Mouse (Mus musculus): ENCODE results near the gene Fam222b. TPM values are rescaled to one million over a fixed set of nuclear protein-coding genes. Genes with fewer than 3 reads are reported as not detected.
"Not testable (repeated sequence)": the region's sequence is repeated elsewhere in the genome, so short reads cannot be mapped to it uniquely, and the experiment has no call there.

The Fam222b gene
- polyA plus RNA-seq, 1 experiment = 36.5 TPM

DNA sequence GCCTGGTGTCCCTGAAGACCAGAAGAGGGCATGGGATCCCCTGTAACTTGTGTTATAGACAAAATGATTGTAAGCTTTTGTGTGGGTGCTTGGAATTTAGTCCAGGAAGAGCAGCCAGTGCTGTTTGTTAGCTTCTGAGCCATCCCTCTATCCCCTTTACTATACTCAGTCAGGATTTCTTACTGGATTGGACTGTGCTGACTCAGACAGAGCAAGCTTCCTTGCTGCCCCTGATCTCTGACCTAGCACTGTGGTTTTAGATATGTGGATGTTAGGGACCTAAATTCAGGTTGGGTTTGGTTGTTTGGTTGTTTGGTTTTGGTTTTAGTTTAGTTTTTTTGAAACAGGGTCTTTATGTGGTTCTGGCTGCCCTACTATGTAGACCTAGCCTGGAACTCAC lies 24.0 kb downstream of the Fam222b start:
- DNase-seq (ENCODE audit: low read depth) = no peak
- no peak for TF ChIP-seq POLR2A (IDR thresholded peaks at IDR 0.05; ENCODE audit: borderline replicate concordance, extremely low read depth, insufficient read depth, insufficient read length, poor library complexity, severe bottlenecking)

DNA sequence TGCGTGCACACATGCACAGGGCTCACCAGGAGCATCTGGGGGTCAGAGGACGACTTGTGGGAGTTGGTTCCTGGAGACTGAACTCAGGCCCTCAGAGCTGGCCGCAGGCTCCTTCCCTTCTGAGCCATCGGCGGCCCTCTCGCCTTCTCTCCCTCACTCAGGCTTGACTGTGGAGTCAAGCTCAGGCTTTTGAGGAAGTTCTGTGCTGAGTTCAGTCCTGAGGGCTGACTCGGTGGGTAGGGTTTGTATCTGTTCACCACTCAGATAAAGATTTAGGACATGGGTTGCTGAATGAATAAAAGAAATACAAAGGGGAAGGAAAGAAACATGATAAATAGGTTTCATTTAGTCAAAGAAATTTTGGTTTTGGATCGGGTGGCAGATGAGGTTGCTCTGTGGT lies 25.4 kb downstream of the Fam222b start:
- DNase-seq (ENCODE audit: low read depth) = no peak
- TF ChIP-seq POLR2A (IDR thresholded peaks at IDR 0.05; ENCODE audit: borderline replicate concordance, extremely low read depth, insufficient read depth, insufficient read length, poor library complexity, severe bottlenecking) (no peak), CTCF (IDR thresholded peaks at IDR 0.05; ENCODE audit: borderline replicate concordance, extremely low read depth, insufficient read depth, insufficient read length) (no peak)

DNA sequence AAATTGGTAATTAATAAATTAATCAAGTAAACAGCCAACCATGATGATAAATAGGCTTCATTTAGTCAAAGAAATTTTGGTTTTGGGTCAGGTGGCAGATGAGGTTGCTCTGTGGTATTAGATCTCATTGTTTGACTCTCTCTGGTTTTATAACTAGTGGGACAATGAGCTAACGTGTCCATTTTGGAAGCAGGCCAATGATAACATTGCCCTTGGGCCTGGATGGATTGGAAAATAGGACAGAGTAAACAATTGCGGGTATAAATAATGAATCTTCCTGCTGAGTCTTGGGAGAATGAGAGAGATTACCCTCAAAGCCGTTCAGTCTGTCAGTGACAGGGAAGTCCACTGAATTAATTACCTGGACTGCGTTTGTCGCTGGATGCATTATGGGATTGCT lies 26.7 kb downstream of the Fam222b start:
- peak; percentile 45 for DNase-seq (ENCODE audit: low read depth)
- TF ChIP-seq CTCF (IDR thresholded peaks at IDR 0.05; ENCODE audit: borderline replicate concordance, extremely low read depth, insufficient read depth, insufficient read length) = no peak
- TF ChIP-seq POLR2A (IDR thresholded peaks at IDR 0.05; ENCODE audit: borderline replicate concordance, extremely low read depth, insufficient read depth, insufficient read length, poor library complexity, severe bottlenecking) = no peak

DNA sequence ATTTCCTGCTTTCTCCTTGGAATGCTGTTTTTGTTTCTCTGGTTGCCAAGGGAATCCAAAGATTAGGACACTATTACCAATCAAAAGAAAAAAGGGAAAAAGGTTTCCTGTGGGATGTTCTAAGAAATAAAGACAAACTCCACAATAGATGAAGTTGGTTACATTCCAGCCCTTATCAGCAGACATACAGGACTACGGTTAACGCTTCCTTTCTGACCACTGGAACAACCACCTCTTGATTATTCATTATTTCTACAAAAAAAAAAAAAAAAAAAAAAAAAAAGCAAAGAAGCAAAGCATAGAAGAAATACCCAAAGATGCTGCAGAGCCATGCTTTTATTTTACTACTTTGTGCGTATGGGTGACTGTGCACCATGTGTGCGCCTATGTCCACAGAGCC lies 28.4 kb downstream of the Fam222b start:
- TF ChIP-seq CTCF (IDR thresholded peaks at IDR 0.05; ENCODE audit: borderline replicate concordance, extremely low read depth, insufficient read depth, insufficient read length) (no peak), POLR2A (IDR thresholded peaks at IDR 0.05; ENCODE audit: borderline replicate concordance, extremely low read depth, insufficient read depth, insufficient read length, poor library complexity, severe bottlenecking) (no peak)
- DNase-seq (ENCODE audit: low read depth) = no peak

- no peak for DNase-seq (ENCODE audit: low read depth)
- TF ChIP-seq CTCF (IDR thresholded peaks at IDR 0.05; ENCODE audit: borderline replicate concordance, extremely low read depth, insufficient read depth, insufficient read length) = no peak
- TF ChIP-seq POLR2A (IDR thresholded peaks at IDR 0.05; ENCODE audit: borderline replicate concordance, extremely low read depth, insufficient read depth, insufficient read length, poor library complexity, severe bottlenecking) = no peak
These were observed 29.3 kb downstream of the Fam222b start for GRCm38 (mm10) chr11:78123782-78124181.

DNA sequence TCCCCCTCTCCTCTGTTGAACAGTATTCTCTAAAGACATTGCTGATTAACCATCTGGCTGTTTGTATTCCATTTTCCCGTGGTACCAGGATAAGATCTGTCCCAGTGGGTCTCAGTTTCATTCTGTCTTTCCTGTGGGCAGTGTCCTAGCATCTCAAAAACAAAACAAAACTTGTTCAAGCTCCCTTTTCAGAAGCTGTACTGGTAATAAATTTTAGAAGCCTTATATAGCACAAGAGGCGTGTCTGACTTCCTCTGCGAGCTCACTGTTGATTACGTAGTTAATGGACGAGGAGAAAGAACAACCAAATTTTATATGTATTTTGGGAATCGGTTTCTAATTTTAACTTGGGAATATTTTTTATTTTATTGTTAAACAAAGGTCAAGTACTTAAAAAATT lies 31.2 kb downstream of the Fam222b start:
- peak; percentile 17 for DNase-seq (ENCODE audit: low read depth)
- no peak for TF ChIP-seq CTCF (IDR thresholded peaks at IDR 0.05; ENCODE audit: borderline replicate concordance, extremely low read depth, insufficient read depth, insufficient read length)
- TF ChIP-seq POLR2A (IDR thresholded peaks at IDR 0.05; ENCODE audit: borderline replicate concordance, extremely low read depth, insufficient read depth, insufficient read length, poor library complexity, severe bottlenecking) = no peak

- no peak for TF ChIP-seq POLR2A (IDR thresholded peaks at IDR 0.05; ENCODE audit: borderline replicate concordance, extremely low read depth, insufficient read depth, insufficient read length, poor library complexity, severe bottlenecking)
- no peak for TF ChIP-seq CTCF (IDR thresholded peaks at IDR 0.05; ENCODE audit: borderline replicate concordance, extremely low read depth, insufficient read depth, insufficient read length)
These were observed 32.3 kb downstream of the Fam222b start for GRCm38 (mm10) chr11:78126739-78127138.

DNA sequence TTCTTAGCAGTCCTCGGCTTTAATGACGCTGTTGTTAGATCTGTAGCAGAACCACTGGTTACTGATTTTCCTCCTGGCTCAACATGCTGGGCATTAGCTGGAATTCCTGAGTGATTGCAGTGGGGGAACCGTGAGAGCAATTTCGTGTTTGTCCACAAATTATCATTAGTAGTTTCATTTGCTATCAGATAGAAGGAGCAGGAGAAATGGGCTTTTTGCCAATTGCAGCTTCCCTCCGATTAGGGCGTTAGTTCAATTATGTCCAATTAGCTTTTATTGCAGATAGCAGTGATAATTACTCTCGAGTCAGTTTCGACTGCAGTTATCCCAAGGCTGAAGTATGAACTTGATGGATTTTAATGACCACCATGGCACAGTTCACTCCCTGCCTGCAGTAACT lies 35.0 kb downstream of the Fam222b start:
- peak; percentile 66 for DNase-seq (ENCODE audit: low read depth)
- TF ChIP-seq CTCF (IDR thresholded peaks at IDR 0.05; ENCODE audit: borderline replicate concordance, extremely low read depth, insufficient read depth, insufficient read length) (no peak), POLR2A (IDR thresholded peaks at IDR 0.05; ENCODE audit: borderline replicate concordance, extremely low read depth, insufficient read depth, insufficient read length, poor library complexity, severe bottlenecking) (no peak)

More at GRCm38 (mm10) chr11:78126739-78127138, 32.3 kb downstream of the Fam222b start:
- DNase-seq (ENCODE audit: low read depth) = no peak

GRCm38 (mm10) chr11:78133915-78134314 lies 39.5 kb downstream of the Fam222b start:
- no peak for TF ChIP-seq CTCF (IDR thresholded peaks at IDR 0.05; ENCODE audit: borderline replicate concordance, extremely low read depth, insufficient read depth, insufficient read length)
- TF ChIP-seq POLR2A (IDR thresholded peaks at IDR 0.05; ENCODE audit: borderline replicate concordance, extremely low read depth, insufficient read depth, insufficient read length, poor library complexity, severe bottlenecking) = no peak
- no peak for DNase-seq (ENCODE audit: low read depth)

- no peak for TF ChIP-seq POLR2A (IDR thresholded peaks at IDR 0.05; ENCODE audit: borderline replicate concordance, extremely low read depth, insufficient read depth, insufficient read length, poor library complexity, severe bottlenecking)
- TF ChIP-seq CTCF (IDR thresholded peaks at IDR 0.05; ENCODE audit: borderline replicate concordance, extremely low read depth, insufficient read depth, insufficient read length) = no peak
- DNase-seq (ENCODE audit: low read depth) = no peak
These were observed 39.9 kb downstream of the Fam222b start for GRCm38 (mm10) chr11:78134344-78134743.

DNA sequence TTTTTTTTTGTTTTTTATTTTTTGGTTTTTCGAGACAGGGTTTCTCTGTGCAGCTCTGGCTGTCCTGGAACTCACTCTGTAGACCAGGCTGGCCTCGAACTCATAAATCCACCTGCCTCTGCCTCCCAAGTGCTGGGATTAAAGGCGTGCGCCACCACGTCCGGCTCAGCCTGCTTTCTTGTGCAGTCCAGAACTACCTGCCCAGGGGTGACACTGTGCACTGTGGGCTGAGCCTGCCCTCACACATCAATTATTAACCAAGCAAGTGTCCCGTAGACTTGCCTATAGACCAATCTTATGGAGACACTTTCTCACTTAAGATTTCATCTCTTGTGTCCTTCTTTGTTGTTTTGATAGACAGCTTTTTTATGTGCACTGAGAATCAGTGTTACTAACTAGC lies 40.9 kb downstream of the Fam222b start:
- not testable (repeated sequence) for DNase-seq (ENCODE audit: low read depth)

DNA sequence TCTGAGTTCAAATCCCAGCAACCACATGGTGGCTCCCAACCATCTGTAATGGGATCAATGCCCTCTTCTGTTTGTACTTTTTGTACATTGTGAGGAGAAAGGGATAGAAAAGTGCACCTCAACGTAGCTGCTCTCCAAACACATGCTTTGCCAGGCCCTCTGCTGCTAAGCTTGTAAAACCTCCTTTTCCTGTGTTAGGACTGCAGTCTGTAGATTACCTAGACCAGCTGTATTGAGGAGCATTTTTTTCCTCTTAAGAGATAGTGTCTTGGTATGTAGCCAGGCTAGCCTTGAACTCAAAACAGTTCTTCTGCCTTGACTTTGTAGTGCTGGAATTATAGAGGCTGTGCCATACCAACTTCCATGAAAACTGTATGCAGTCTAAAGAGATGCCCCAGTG lies 41.7 kb downstream of the Fam222b start:
- TF ChIP-seq POLR2A (IDR thresholded peaks at IDR 0.05; ENCODE audit: borderline replicate concordance, extremely low read depth, insufficient read depth, insufficient read length, poor library complexity, severe bottlenecking) = no peak
- no peak for TF ChIP-seq CTCF (IDR thresholded peaks at IDR 0.05; ENCODE audit: borderline replicate concordance, extremely low read depth, insufficient read depth, insufficient read length)
- no peak for DNase-seq (ENCODE audit: low read depth)

DNA sequence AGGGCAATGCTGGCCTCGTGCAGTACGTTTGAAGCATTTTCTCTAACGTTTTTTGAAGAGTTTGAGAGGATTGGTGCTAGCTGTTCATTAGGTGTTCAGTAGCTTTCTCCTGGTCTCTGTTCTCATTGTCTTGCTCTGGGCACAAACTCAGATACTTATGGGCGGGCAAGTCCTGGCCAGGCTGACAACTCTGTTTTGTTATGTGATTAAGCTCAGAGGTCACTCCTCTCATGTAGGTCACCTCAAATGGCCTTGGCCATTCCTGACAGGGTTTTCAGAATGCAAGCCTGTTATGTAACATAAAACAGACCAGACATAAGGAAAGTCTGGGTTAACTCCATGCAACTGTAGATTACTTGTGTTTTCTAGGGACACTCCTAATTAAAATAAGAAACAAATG lies 43.1 kb downstream of the Fam222b start:
- TF ChIP-seq CTCF (IDR thresholded peaks at IDR 0.05; ENCODE audit: borderline replicate concordance, extremely low read depth, insufficient read depth, insufficient read length) (no peak), POLR2A (IDR thresholded peaks at IDR 0.05; ENCODE audit: borderline replicate concordance, extremely low read depth, insufficient read depth, insufficient read length, poor library complexity, severe bottlenecking) (no peak)
- no peak for DNase-seq (ENCODE audit: low read depth)
